Mouse (Mus musculus): ENCODE data around the gene Zbtb2. TPM values are rescaled to one million over a fixed set of nuclear protein-coding genes. Genes with fewer than 3 reads are reported as not detected.
A peak's percentile ranks its signal among the peaks of the same experiment; 100 is the strongest.

Gene Zbtb2
- total and polyA plus RNA-seq, 3 experiments, result 8.6 to 12.7 TPM; not detected in 1

GRCm38 (mm10) chr10:4432123-4432931, 44.4 kb upstream of the Zbtb2 start, which contains the start of the genes Rmnd1 and Armt1:
TSS of gene Rmnd1 (minus strand) at chr10:4432388.
TSS of gene Armt1 (plus strand) at chr10:4432467.
- peaks cover 0 to 18% of the 10 kb centered on the region in 2 experiments for H3K36me3 ChIP-seq (ENCODE audit: control insufficient read depth in 1 of 2, insufficient read depth in 2 of 2, low read length in 2 of 2)
- peak within 1 kb of the TSS; percentile 99 for H3K9ac ChIP-seq (ENCODE audit: control insufficient read depth, low read depth, low read length, poor library complexity, severe bottlenecking)
- TF ChIP-seq USF2 (IDR thresholded peaks at IDR 0.05; ENCODE audit: borderline replicate concordance in 1 of 2, insufficient read depth in 1 of 2, low read depth in 1 of 2, low read length in 2 of 2), result peak; percentile 94 to 99
- peak; percentile 97 for TF ChIP-seq MAX (IDR thresholded peaks at IDR 0.05; ENCODE audit: low read length)
- TF ChIP-seq JUND (IDR thresholded peaks at IDR 0.05; ENCODE audit: low read depth, low read length), result no peak
- peak; percentile 96 for TF ChIP-seq ELF1 (IDR thresholded peaks at IDR 0.05; ENCODE audit: low read depth, low read length)
- TF ChIP-seq GATA1 (IDR thresholded peaks at IDR 0.05; ENCODE audit: low read depth, low read length), result 0 out of 2 replicates have a peak, but pooled peaks have one; percentile 15
- TF ChIP-seq MAZ (IDR thresholded peaks at IDR 0.05; ENCODE audit: low read depth, low read length), result peak; percentile 99
- TF ChIP-seq POLR2AphosphoS5 (IDR thresholded peaks at IDR 0.05; ENCODE audit: borderline replicate concordance, low read depth, low read length), result no peak
- peak; percentile 92 for TF ChIP-seq MXI1 (IDR thresholded peaks at IDR 0.05; ENCODE audit: low read depth, low read length)
- peak; percentile 88; the same call in 1 of the 2 replicates for TF ChIP-seq ZKSCAN1 (IDR thresholded peaks at IDR 0.05; ENCODE audit: low read depth, low read length)
- peak; percentile 99 for TF ChIP-seq USF1 (IDR thresholded peaks at IDR 0.05; ENCODE audit: low read depth, low read length)
- peak; percentile 98 for TF ChIP-seq HCFC1 (IDR thresholded peaks at IDR 0.05; ENCODE audit: low read depth, low read length)
- no peak for TF ChIP-seq E2F4 (IDR thresholded peaks at IDR 0.05; ENCODE audit: borderline replicate concordance, low read depth, low read length)
- TF ChIP-seq SMC3 (IDR thresholded peaks at IDR 0.05; ENCODE audit: low read depth, low read length), result no peak
- TF ChIP-seq MAFK (IDR thresholded peaks at IDR 0.05; ENCODE audit: borderline replicate concordance, low read depth, low read length), result no peak
- TF ChIP-seq BHLHE40 (IDR thresholded peaks at IDR 0.05; ENCODE audit: borderline replicate concordance, low read depth, low read length), result peak; percentile 79; the same call in 1 of the 2 replicates
- TF ChIP-seq RCOR1 (IDR thresholded peaks at IDR 0.05; ENCODE audit: low read depth, low read length), result 0 out of 2 replicates have a peak, but pooled peaks have one; percentile 18
- TF ChIP-seq MYC (IDR thresholded peaks at IDR 0.05; ENCODE audit: low read depth, low read length), result peak; percentile 76
- peak; percentile 95 for TF ChIP-seq POLR2AphosphoS2 (IDR thresholded peaks at IDR 0.05; ENCODE audit: low read length)
- no peak for TF ChIP-seq RAD21 (IDR thresholded peaks at IDR 0.05; ENCODE audit: low read depth, low read length)
- no peak for TF ChIP-seq GABPA (IDR thresholded peaks at IDR 0.05; ENCODE audit: low read depth, low read length)
- no peak for TF ChIP-seq CHD1 (IDR thresholded peaks at IDR 0.05; ENCODE audit: low read depth, low read length)
- peak; percentile 93 for TF ChIP-seq NRF1 (IDR thresholded peaks at IDR 0.05; ENCODE audit: insufficient read depth, low read depth, low read length, poor library complexity, severe bottlenecking)
- no peak for TF ChIP-seq TAL1 (IDR thresholded peaks at IDR 0.05; ENCODE audit: low read length)
- TF ChIP-seq EP300 (IDR thresholded peaks at IDR 0.05; ENCODE audit: low read depth in 1 of 2, low read length in 2 of 2), result peak in 1 of 2 experiments; percentile 79; a peak in 2 of 4 replicates
- peak; percentile 84 for TF ChIP-seq ETS1 (IDR thresholded peaks at IDR 0.05; ENCODE audit: low read depth, low read length)
- TF ChIP-seq POLR2A (IDR thresholded peaks at IDR 0.05; ENCODE audit: control insufficient read depth in 1 of 2, insufficient read depth in 1 of 2, low read depth in 1 of 2, low read length in 2 of 2, poor library complexity in 1 of 2), result peak; percentile 78 to 98
- TF ChIP-seq CTCF (IDR thresholded peaks at IDR 0.05 in 2 of 3, conservative IDR thresholded peaks at IDR 0.05 in 1 of 3; ENCODE audit: control insufficient read depth in 1 of 3, insufficient read depth in 1 of 3, low read depth in 2 of 3, low read length in 3 of 3, poor library complexity in 1 of 3, severe bottlenecking in 1 of 3), result no peak
- no peak for TF ChIP-seq ZC3H11A (IDR thresholded peaks at IDR 0.05; ENCODE audit: low read depth, low read length)
- peak; percentile 83; the same call in 1 of the 2 replicates for TF ChIP-seq ZMIZ1 (IDR thresholded peaks at IDR 0.05; ENCODE audit: low read depth, low read length)
- peak; percentile 98 for TF ChIP-seq SIN3A (IDR thresholded peaks at IDR 0.05; ENCODE audit: low read length)
- TF ChIP-seq NELFE (IDR thresholded peaks at IDR 0.05; ENCODE audit: low read depth, low read length), result peak; percentile 93
- TF ChIP-seq UBTF (IDR thresholded peaks at IDR 0.05; ENCODE audit: borderline replicate concordance, insufficient read depth, low read depth, low read length), result 0 out of 2 replicates have a peak, but pooled peaks have one; percentile 20
- no peak; the same call in 1 of the 2 replicates for TF ChIP-seq KAT2A (conservative IDR thresholded peaks at IDR 0.05; ENCODE audit: low read depth, low read length)
- TF ChIP-seq TCF12 (IDR thresholded peaks at IDR 0.05; ENCODE audit: low read depth, low read length), result peak; percentile 81; the same call in 1 of the 2 replicates
- TF ChIP-seq CHD2 (IDR thresholded peaks at IDR 0.05; ENCODE audit: low read length), result no peak

More at GRCm38 (mm10) chr10:4432123-4432931, 44.4 kb upstream of the Zbtb2 start, which contains the start of the genes Rmnd1 and Armt1:
- peaks cover 5 to 23% of the 10 kb centered on the region in 2 experiments; a peak in 3 of 4 replicates for H3K4me1 ChIP-seq (ENCODE audit: control insufficient read depth in 1 of 2, insufficient read depth in 2 of 2, low read length in 2 of 2)
- H3K4me3 ChIP-seq (ENCODE audit: control insufficient read depth in 1 of 2, insufficient read depth in 1 of 2, low read depth in 2 of 2, low read length in 2 of 2), result peak within 1 kb of the TSS; percentile 74 to 98
- H3K79me2 ChIP-seq (ENCODE audit: control insufficient read depth, insufficient read depth, low read length, poor library complexity), result peaks cover 38% of the 10 kb centered on the region
- peak; percentile 96 for DNase-seq (ENCODE audit: low read depth, low spot score)
- peak within 1 kb of the TSS; percentile 99 for H3K27ac ChIP-seq (ENCODE audit: control insufficient read depth, low read depth, low read length)
- no peaks in the 10 kb centered on the region for H3K27me3 ChIP-seq (ENCODE audit: control insufficient read depth in 1 of 2, insufficient read depth in 2 of 2, low read length in 2 of 2)
- no peaks in the 10 kb centered on the region for H3K9me3 ChIP-seq (replicated peaks; ENCODE audit: insufficient read depth, low read length)

All from MEL (cell line).